Mouse (Mus musculus): Measurements from ENCODE around the gene Gypa. TPM values are rescaled to one million over a fixed set of nuclear protein-coding genes. Genes with fewer than 3 reads are reported as not detected.

Gene Gypa
- polyA plus RNA-seq (2014; fragmentation: Nextera tagmentation; extraction: Ambion mirVana): 18.5 and 20.0 TPM in 2 replicates

GRCm38 (mm10) chr8:80493523-80494345, at the start of gene Gypa:
Gypa (plus strand) TSS chr8:80493781.
- no peaks in the 10 kb centered on the region for H3K36me3 ChIP-seq (ENCODE audit: control insufficient read depth, insufficient read depth, low read length)
- H3K4me1 ChIP-seq (ENCODE audit: control insufficient read depth, insufficient read depth, low read length): no peaks in the 10 kb centered on the region
- H3K4me2 ChIP-seq: peak within 1 kb of the TSS; percentile 67
- no peaks in the 10 kb centered on the region for H3K9me3 ChIP-seq (ENCODE audit: control insufficient read depth, low read length)
- peak; percentile 66; the same call in 1 of the 2 replicates for ATAC-seq (ENCODE audit: low FRiP score)
- 30% methylated on average over 14 of the region's 14 CpGs for WGBS
- no peak within 1 kb of the TSS for H3K27ac ChIP-seq (ENCODE audit: low read depth, low read length)
- no peaks in the 10 kb centered on the region for H3K27me3 ChIP-seq (ENCODE audit: control insufficient read depth, insufficient read depth, low read length)
- H3K9ac ChIP-seq (ENCODE audit: low read length): peak within 1 kb of the TSS; percentile 56
- H3K4me3 ChIP-seq (ENCODE audit: low read depth, low read length): peak within 1 kb of the TSS; percentile 46
- DNase-seq (ENCODE audit: low spot score, missing footprints): peak; percentile 89

GRCm38 (mm10) chr8:80444534-80445072, 49.0 kb upstream of the Gypa start:
- Histone ChIP-seq H3K9ac (ENCODE audit: low read length) (no peak overlapping the region), H3K4me2 (no peak overlapping the region), H3K27me3 (ENCODE audit: control insufficient read depth, insufficient read depth, low read length) (no peaks in the 10 kb centered on the region), H3K27ac (ENCODE audit: low read depth, low read length) (no peak overlapping the region), H3K9me3 (ENCODE audit: control insufficient read depth, low read length) (no peaks in the 10 kb centered on the region), H3K4me3 (ENCODE audit: low read depth, low read length) (no peak overlapping the region), H3K4me1 (ENCODE audit: control insufficient read depth, insufficient read depth, low read length) (no peaks in the 10 kb centered on the region), H3K36me3 (ENCODE audit: control insufficient read depth, insufficient read depth, low read length) (no peaks in the 10 kb centered on the region)
- ATAC-seq (ENCODE audit: low FRiP score) (no peak), DNase-seq (ENCODE audit: low spot score, missing footprints) (no peak)
- WGBS: 79% methylated on average over 4 of the region's 4 CpGs

- 89% methylated on average over 4 of the region's 4 CpGs for WGBS
- H3K4me2 ChIP-seq: no peak overlapping the region
- no peak for ATAC-seq (ENCODE audit: low FRiP score)
- no peak overlapping the region for H3K27ac ChIP-seq (ENCODE audit: low read depth, low read length)
- no peaks in the 10 kb centered on the region for H3K4me1 ChIP-seq (ENCODE audit: control insufficient read depth, insufficient read depth, low read length)
- H3K27me3 ChIP-seq (ENCODE audit: control insufficient read depth, insufficient read depth, low read length): no peaks in the 10 kb centered on the region
- no peak overlapping the region for H3K9ac ChIP-seq (ENCODE audit: low read length)
- DNase-seq (ENCODE audit: low spot score, missing footprints): no peak
- H3K4me3 ChIP-seq (ENCODE audit: low read depth, low read length): no peak overlapping the region
- H3K36me3 ChIP-seq (ENCODE audit: control insufficient read depth, insufficient read depth, low read length): no peaks in the 10 kb centered on the region
- no peaks in the 10 kb centered on the region for H3K9me3 ChIP-seq (ENCODE audit: control insufficient read depth, low read length)
Measured at GRCm38 (mm10) chr8:80447217-80447616, 46.4 kb upstream of the Gypa start.

DNA sequence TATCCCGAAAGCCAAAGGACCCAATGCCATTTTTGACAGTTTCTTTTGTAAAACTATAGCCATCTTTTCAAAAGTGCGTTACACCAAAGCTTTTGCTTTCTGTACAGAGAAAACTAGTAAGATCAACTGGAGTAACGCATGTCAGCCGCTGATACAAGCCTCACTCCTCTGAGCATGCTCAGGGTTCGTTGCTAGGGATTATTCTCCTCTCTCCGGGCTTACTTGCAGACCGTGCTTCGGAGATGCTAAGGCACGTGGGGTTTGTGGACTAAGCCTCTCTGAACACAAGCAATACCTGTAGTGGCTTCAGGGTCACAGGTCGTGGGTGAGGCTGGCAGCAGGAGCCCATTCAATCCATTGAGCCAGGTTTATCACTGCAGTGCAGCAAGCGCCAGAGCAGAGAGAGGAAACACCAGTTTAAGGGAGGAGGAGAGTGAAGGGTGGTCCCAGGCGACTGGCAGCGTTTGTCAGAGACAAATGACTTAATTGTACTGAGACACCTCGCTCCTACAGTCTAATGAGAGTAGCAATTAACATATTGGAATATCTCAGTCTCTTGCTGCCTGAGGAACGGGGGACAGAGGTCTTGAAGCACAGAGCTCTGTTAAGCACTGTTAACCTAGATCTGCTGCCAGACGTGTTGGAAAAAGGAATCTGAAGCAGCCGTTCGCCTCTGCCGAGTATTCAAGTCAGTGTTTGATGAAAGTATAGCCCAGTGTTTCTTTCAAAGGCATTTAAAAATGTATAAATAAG, 41.5 kb upstream of the Gypa start:
- 64% methylated on average over 19 of the region's 19 CpGs for whole genome bisulfite sequencing

GRCm38 (mm10) chr8:80463450-80463917, 30.1 kb upstream of the Gypa start:
- H3K36me3 ChIP-seq (ENCODE audit: control insufficient read depth, insufficient read depth, low read length): no peaks in the 10 kb centered on the region
- no peak overlapping the region for H3K4me3 ChIP-seq (ENCODE audit: low read depth, low read length)
- no peaks in the 10 kb centered on the region for H3K9me3 ChIP-seq (ENCODE audit: control insufficient read depth, low read length)
- DNase-seq (ENCODE audit: low spot score, missing footprints): no peak
- no peaks in the 10 kb centered on the region for H3K4me1 ChIP-seq (ENCODE audit: control insufficient read depth, insufficient read depth, low read length)
- no peak overlapping the region for H3K27ac ChIP-seq (ENCODE audit: low read depth, low read length)
- no peaks in the 10 kb centered on the region for H3K27me3 ChIP-seq (ENCODE audit: control insufficient read depth, insufficient read depth, low read length)
- H3K9ac ChIP-seq (ENCODE audit: low read length): no peak overlapping the region
- 83% methylated on average over 4 of the region's 4 CpGs for WGBS
- no peak for ATAC-seq (ENCODE audit: low FRiP score)
- no peak overlapping the region for H3K4me2 ChIP-seq

More for the DNA sequence above, 41.5 kb upstream of the Gypa start:
- no peak overlapping the region for H3K27ac ChIP-seq (ENCODE audit: low read depth, low read length)
- H3K4me1 ChIP-seq (ENCODE audit: control insufficient read depth, insufficient read depth, low read length): no peaks in the 10 kb centered on the region
- ATAC-seq (ENCODE audit: low FRiP score): no peak
- no peaks in the 10 kb centered on the region for H3K27me3 ChIP-seq (ENCODE audit: control insufficient read depth, insufficient read depth, low read length)
- no peaks in the 10 kb centered on the region for H3K9me3 ChIP-seq (ENCODE audit: control insufficient read depth, low read length)
- no peak overlapping the region for H3K4me2 ChIP-seq
- peak; percentile 82 for DNase-seq (ENCODE audit: low spot score, missing footprints)
- H3K36me3 ChIP-seq (ENCODE audit: control insufficient read depth, insufficient read depth, low read length): no peaks in the 10 kb centered on the region
- H3K4me3 ChIP-seq (ENCODE audit: low read depth, low read length): no peak overlapping the region
- H3K9ac ChIP-seq (ENCODE audit: low read length): no peak overlapping the region

DNA sequence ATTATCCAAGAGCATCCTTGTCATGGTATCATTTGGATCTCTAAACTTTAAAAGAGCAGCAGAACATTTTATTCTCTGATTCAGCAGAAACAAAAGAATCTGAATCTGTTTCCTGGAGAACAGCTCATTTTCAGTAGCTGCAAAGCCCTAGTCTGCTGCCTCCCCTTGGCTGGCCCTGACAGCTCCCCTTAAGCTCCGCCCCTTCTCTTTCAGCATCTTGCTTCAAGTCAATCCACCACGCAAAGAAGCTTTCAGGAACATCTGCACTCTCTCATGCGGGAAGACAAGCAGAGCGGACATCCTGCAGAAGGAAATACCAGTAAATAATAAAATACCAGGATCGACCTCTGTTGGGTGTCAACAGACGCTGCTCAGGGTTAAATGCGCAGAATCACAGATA, 18.6 kb upstream of the Gypa start:
- no peak for ATAC-seq (ENCODE audit: low FRiP score)
- 42% methylated on average over 7 of the region's 7 CpGs for WGBS

GRCm38 (mm10) chr8:80478156-80478555, 15.4 kb upstream of the Gypa start:
- H3K4me3 ChIP-seq (ENCODE audit: low read depth, low read length): no peak overlapping the region
- DNase-seq (ENCODE audit: low spot score, missing footprints) (no peak), ATAC-seq (ENCODE audit: low FRiP score) (no peak)
- no peak overlapping the region for H3K27ac ChIP-seq (ENCODE audit: low read depth, low read length)
- no peaks in the 10 kb centered on the region for H3K9me3 ChIP-seq (ENCODE audit: control insufficient read depth, low read length)
- no peak overlapping the region for H3K9ac ChIP-seq (ENCODE audit: low read length)
- 86% methylated on average over 5 of the region's 5 CpGs for WGBS
- H3K27me3 ChIP-seq (ENCODE audit: control insufficient read depth, insufficient read depth, low read length): no peaks in the 10 kb centered on the region
- no peak overlapping the region for H3K4me2 ChIP-seq
- no peaks in the 10 kb centered on the region for H3K4me1 ChIP-seq (ENCODE audit: control insufficient read depth, insufficient read depth, low read length)
- H3K36me3 ChIP-seq (ENCODE audit: control insufficient read depth, insufficient read depth, low read length): no peaks in the 10 kb centered on the region

More for the DNA sequence above, 18.6 kb upstream of the Gypa start:
- Histone ChIP-seq H3K27me3 (ENCODE audit: control insufficient read depth, insufficient read depth, low read length) (no peaks in the 10 kb centered on the region), H3K9ac (ENCODE audit: low read length) (no peak overlapping the region), H3K4me1 (ENCODE audit: control insufficient read depth, insufficient read depth, low read length) (no peaks in the 10 kb centered on the region), H3K4me2 (no peak overlapping the region), H3K9me3 (ENCODE audit: control insufficient read depth, low read length) (no peaks in the 10 kb centered on the region), H3K36me3 (ENCODE audit: control insufficient read depth, insufficient read depth, low read length) (no peaks in the 10 kb centered on the region), H3K27ac (ENCODE audit: low read depth, low read length) (no peak overlapping the region), H3K4me3 (ENCODE audit: low read depth, low read length) (no peak overlapping the region)
- DNase-seq (ENCODE audit: low spot score, missing footprints): peak; percentile 44

- Histone ChIP-seq H3K4me3 (ENCODE audit: low read depth, low read length) (no peak overlapping the region), H3K27me3 (ENCODE audit: control insufficient read depth, insufficient read depth, low read length) (no peaks in the 10 kb centered on the region), H3K9ac (ENCODE audit: low read length) (no peak overlapping the region), H3K4me2 (no peak overlapping the region), H3K9me3 (ENCODE audit: control insufficient read depth, low read length) (no peaks in the 10 kb centered on the region), H3K36me3 (ENCODE audit: control insufficient read depth, insufficient read depth, low read length) (no peaks in the 10 kb centered on the region), H3K27ac (ENCODE audit: low read depth, low read length) (no peak overlapping the region), H3K4me1 (ENCODE audit: control insufficient read depth, insufficient read depth, low read length) (no peaks in the 10 kb centered on the region)
- 71% methylated on average over 1 of the region's 1 CpGs for WGBS
- ATAC-seq (ENCODE audit: low FRiP score) (no peak), DNase-seq (ENCODE audit: low spot score, missing footprints) (no peak)
Measured at GRCm38 (mm10) chr8:80479129-80479528, 14.5 kb upstream of the Gypa start.

- H3K27me3 ChIP-seq (ENCODE audit: control insufficient read depth, insufficient read depth, low read length): no peaks in the 10 kb centered on the region
- H3K9me3 ChIP-seq (ENCODE audit: control insufficient read depth, low read length): no peaks in the 10 kb centered on the region
- H3K4me2 ChIP-seq: no peak overlapping the region
- ATAC-seq (ENCODE audit: low FRiP score) (no peak), DNase-seq (ENCODE audit: low spot score, missing footprints) (peak; percentile 61)
- H3K36me3 ChIP-seq (ENCODE audit: control insufficient read depth, insufficient read depth, low read length): no peaks in the 10 kb centered on the region
- H3K4me3 ChIP-seq (ENCODE audit: low read depth, low read length): no peak overlapping the region
- H3K9ac ChIP-seq (ENCODE audit: low read length): no peak overlapping the region
- 70% methylated on average over 6 of the region's 6 CpGs for WGBS
- H3K4me1 ChIP-seq (ENCODE audit: control insufficient read depth, insufficient read depth, low read length): no peaks in the 10 kb centered on the region
- no peak overlapping the region for H3K27ac ChIP-seq (ENCODE audit: low read depth, low read length)
Measured at GRCm38 (mm10) chr8:80482173-80482572, 11.4 kb upstream of the Gypa start.
